Mouse (Mus musculus): ENCODE measurements around the gene Pbx4.

Gene Pbx4

GRCm38 (mm10) chr8:69832298-69832853 is at the start of gene Pbx4:
Gene Pbx4 (plus strand): TSS chr8:69832491.
- peak; percentile 70 to 88 for DNase-seq (ENCODE audit: low spot score in 2 of 2)

GRCm38 (mm10) chr8:69789105-69789504 is 43.2 kb upstream of the Pbx4 start:
- no peak for DNase-seq (ENCODE audit: low spot score in 2 of 2)

- DNase-seq (ENCODE audit: low spot score in 2 of 2) = no peak
Observed at GRCm38 (mm10) chr8:69789731-69790130, 42.6 kb upstream of the Pbx4 start.

- no peak for DNase-seq (ENCODE audit: low spot score in 2 of 2)
Observed at GRCm38 (mm10) chr8:69790364-69790763, 41.9 kb upstream of the Pbx4 start.

- DNase-seq (ENCODE audit: low spot score in 2 of 2) = peak; percentile 70 to 84
Observed at GRCm38 (mm10) chr8:69790773-69791367, 41.4 kb upstream of the Pbx4 start, which contains the start of the genes Atp13a1 and Zfp866. Gene Atp13a1 (plus strand): TSS chr8:69791163. Gene Zfp866 (minus strand): TSS chr8:69791178.

GRCm38 (mm10) chr8:69791415-69792068 is 40.7 kb upstream of the Pbx4 start:
- DNase-seq (ENCODE audit: low spot score in 2 of 2) = peak in 1 of 2 experiments; percentile 51

- peak in 1 of 2 experiments; percentile 10 for DNase-seq (ENCODE audit: low spot score in 2 of 2)
Observed at GRCm38 (mm10) chr8:69793666-69794065, 38.6 kb upstream of the Pbx4 start.

- DNase-seq (ENCODE audit: low spot score in 2 of 2) = no peak
Observed at GRCm38 (mm10) chr8:69794096-69794495, 38.2 kb upstream of the Pbx4 start.

GRCm38 (mm10) chr8:69794901-69795300 is 37.4 kb upstream of the Pbx4 start:
- peak in 1 of 2 experiments; percentile 14 for DNase-seq (ENCODE audit: low spot score in 2 of 2)

GRCm38 (mm10) chr8:69796721-69797345 is 35.5 kb upstream of the Pbx4 start:
- DNase-seq (ENCODE audit: low spot score in 2 of 2) = no peak

GRCm38 (mm10) chr8:69797661-69798060 is 34.6 kb upstream of the Pbx4 start:
- no peak for DNase-seq (ENCODE audit: low spot score in 2 of 2)

- DNase-seq (ENCODE audit: low spot score in 2 of 2) = no peak
Observed at GRCm38 (mm10) chr8:69799261-69799660, 33.0 kb upstream of the Pbx4 start.

GRCm38 (mm10) chr8:69799946-69800345 is 32.3 kb upstream of the Pbx4 start:
- DNase-seq (ENCODE audit: low spot score in 2 of 2) = no peak

GRCm38 (mm10) chr8:69801796-69802195 is 30.5 kb upstream of the Pbx4 start:
- DNase-seq (ENCODE audit: low spot score in 2 of 2) = peak in 1 of 2 experiments; percentile 9

- peak in 1 of 2 experiments; percentile 6 for DNase-seq (ENCODE audit: low spot score in 2 of 2)
Observed at GRCm38 (mm10) chr8:69802216-69802615, 30.1 kb upstream of the Pbx4 start.

- DNase-seq (ENCODE audit: low spot score in 2 of 2) = peak in 1 of 2 experiments; percentile 15
Observed at GRCm38 (mm10) chr8:69803366-69803765, 28.9 kb upstream of the Pbx4 start.

GRCm38 (mm10) chr8:69804537-69804936 is 27.8 kb upstream of the Pbx4 start:
- peak in 1 of 2 experiments; percentile 2 for DNase-seq (ENCODE audit: low spot score in 2 of 2)

- DNase-seq (ENCODE audit: low spot score in 2 of 2) = peak in 1 of 2 experiments; percentile 16
Observed at GRCm38 (mm10) chr8:69805086-69805485, 27.2 kb upstream of the Pbx4 start.

- peak in 1 of 2 experiments; percentile 19 for DNase-seq (ENCODE audit: low spot score in 2 of 2)
Observed at GRCm38 (mm10) chr8:69805491-69805890, 26.8 kb upstream of the Pbx4 start.

- DNase-seq (ENCODE audit: low spot score in 2 of 2) = peak in 1 of 2 experiments; percentile 17
Observed at GRCm38 (mm10) chr8:69807236-69807635, 25.1 kb upstream of the Pbx4 start.

- DNase-seq (ENCODE audit: low spot score in 2 of 2) = peak; percentile 30 to 54
Observed at GRCm38 (mm10) chr8:69808094-69808863, 24.0 kb upstream of the Pbx4 start, which contains the start of gene Gmip. Gene Gmip (plus strand): TSS chr8:69808679.
